Mouse (Mus musculus) CD4-positive naive resting alpha-beta T cell, adult 76 days (primary cell): ENCODE data around the gene Dmxl2. TPM values are rescaled to one million over a fixed set of nuclear protein-coding genes. Genes with fewer than 3 reads are reported as not detected.

Experiments
- total RNA-seq: library from RNA; stranded (reverse); gene quantifications from one replicate; pipeline ENCODE4 v1.2.4, GENCODE M21; 2023

The Dmxl2 gene
- 0.44 TPM for total RNA-seq

GRCm38 (mm10) chr9:54501453-54502110, at the start of gene Dmxl2:
Gene Dmxl2 (minus strand): TSS chr9:54501626.

DNA sequence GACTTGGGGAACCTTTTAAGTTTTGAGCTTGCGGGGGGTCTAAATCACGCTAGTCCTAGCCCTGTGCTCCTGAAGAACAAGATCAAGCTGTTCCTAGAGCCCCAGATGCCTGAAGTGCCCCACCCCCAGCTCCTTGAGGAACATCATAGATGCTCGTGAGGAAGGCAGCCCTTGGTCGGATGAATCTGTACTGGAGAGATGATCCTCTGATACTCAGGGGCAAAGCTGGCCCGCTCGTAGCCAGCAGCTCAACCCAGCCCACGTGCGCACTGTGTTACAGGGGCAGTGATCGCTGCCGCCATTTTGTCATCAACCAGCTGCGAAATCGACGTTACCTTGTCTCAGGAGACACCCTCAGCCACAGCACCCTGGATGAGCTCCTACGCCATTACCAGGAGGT, 37.3 kb upstream of the Dmxl2 start, which contains the start of gene Sh2d7:
TSS of gene Sh2d7 (plus strand) at position 301 of the 400 bp plus-strand sequence.

Other genes with a start within 250 kb of the Dmxl2 start
- gene Cyp19a1, start 233.5 kb downstream of the Dmxl2 start, total RNA-seq, result not detected
- gene Gldn, start 215.1 kb downstream of the Dmxl2 start, total RNA-seq, result not detected
- gene Sh2d7, start 37.4 kb upstream of the Dmxl2 start, total RNA-seq, result not detected
- not detected for gene Cib2, start 58.6 kb upstream of the Dmxl2 start, total RNA-seq
- 39.5 TPM for gene Idh3a, start 84.7 kb upstream of the Dmxl2 start, total RNA-seq
- gene Acsbg1, start 160.2 kb upstream of the Dmxl2 start, total RNA-seq, result 6.1 TPM
- 16.6 TPM for gene Dnaja4, start 197.2 kb upstream of the Dmxl2 start, total RNA-seq
- gene Wdr61, start 232.9 kb upstream of the Dmxl2 start, total RNA-seq, result 48.1 TPM